Mouse (Mus musculus): ENCODE measurements around the gene Lenep.

DNA sequence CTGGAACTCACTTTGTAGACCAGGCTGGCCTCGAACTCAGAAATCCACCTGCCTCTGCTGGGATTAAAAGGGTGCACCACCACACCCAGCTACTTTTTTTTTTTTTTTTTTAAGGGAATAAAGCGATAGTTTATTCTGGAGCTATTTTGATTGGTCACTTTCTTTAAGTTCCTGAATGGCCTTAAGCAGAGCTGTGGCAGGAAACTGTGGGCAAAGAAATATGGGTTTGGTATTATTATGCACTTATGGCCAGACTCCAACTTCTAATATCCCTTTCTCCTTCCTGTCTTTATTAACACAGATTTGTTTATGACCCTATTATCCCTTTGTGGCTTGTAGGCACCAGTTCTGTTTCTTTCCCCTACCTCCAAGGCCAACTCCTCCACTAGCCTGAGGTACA, 17.8 kb upstream of the Lenep start:
- TF ChIP-seq POLR2A (IDR thresholded peaks at IDR 0.05; ENCODE audit: low read depth, low read length), result no peak
- TF ChIP-seq CTCF (conservative IDR thresholded peaks at IDR 0.05; ENCODE audit: insufficient read depth, insufficient read length, low read depth, low read length), result no peak
